Mouse (Mus musculus) left cerebral cortex, postnatal 25 days (tissue): Measurements from ENCODE around the gene Birc6. TPM values are rescaled to one million over a fixed set of nuclear protein-coding genes. Genes with fewer than 3 reads are reported as not detected.
"Not testable (repeated sequence)": the region's sequence is repeated elsewhere in the genome, so short reads cannot be mapped to it uniquely, and the experiment has no call there.

Source experiments
- DNase-seq, 2 experiments: peaks; one replicate each; pipeline ENCODE4 v3.0.0; 2022; ENCODE audit warnings: low spot score in 2 of 2, mixed read lengths in 1 of 2
- intact Hi-C: fragments of 180-260 bp; cut with DNase I; formaldehyde crosslinking; loops from one replicate; pipeline ENCODE4 v1.15.1; 2025
- total RNA-seq, 2 experiments: library from RNA; stranded (reverse); gene quantifications; 2 replicates each; pipeline ENCODE4 v1.2.3; 2021

The Birc6 gene
- total RNA-seq, 2 experiments from 2014 or later, result 138 to 140 TPM

DNA sequence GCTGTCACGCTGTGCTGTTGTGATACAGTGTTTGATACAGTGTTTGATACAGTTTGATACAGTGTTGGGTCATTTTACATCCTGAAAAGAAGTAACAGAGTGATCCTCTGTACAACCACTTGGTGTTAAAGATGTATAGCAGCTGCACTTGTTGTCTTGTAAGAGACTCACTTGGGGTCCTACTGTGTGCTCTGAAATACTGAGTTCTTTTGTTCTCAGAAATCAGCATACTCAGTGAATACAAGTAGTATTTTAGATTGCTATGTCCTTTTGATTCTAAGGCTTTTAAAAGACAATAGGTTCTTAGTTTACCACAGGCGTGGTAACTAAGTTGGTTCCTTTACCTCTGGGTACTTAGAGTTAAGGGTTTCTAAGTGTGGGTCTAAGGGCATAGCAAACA is 160.5 kb downstream of the Birc6 start:
- no peak for DNase-seq
- intact Hi-C loops, result no loop called here

DNA sequence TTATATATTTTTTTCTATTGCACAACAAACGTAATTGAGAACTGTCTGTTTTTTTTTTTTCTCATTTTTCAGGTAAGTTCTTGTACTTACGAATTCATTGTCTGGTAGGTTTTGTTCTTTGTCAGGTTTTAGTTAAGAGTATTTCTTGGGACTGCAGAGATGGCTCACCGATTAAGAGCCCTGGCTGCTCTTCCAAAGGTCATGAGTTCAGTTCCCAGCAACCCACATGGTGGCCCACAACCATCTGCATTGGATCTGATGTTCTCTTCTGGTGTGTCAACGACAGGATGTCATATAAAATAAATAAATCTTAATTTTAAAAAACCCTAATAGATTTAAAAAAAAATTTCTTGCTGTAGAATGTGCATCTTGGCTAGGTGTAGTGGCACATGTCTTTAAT is 161.3 kb downstream of the Birc6 start:
- intact Hi-C loops, result no loop called here
- DNase-seq, result no peak

DNA sequence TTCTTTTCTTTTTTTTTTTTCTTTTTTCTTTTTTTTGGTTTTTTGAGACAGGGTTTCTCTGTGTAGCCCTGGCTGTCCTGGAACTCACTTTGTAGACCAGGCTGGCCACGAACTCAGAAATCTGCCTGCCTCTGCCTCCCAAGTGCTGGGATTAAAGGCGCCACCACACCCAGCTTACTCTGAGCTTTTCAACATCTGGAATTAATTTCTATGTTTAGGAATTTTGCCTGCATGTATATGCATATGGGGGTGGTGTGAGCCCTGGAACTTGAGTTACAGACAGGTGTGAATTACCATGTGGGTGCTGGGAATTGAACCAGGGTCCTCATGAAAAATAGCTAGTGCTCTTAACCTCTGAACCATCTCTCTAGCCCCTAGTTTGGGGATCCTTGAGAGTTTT is 173.6 kb downstream of the Birc6 start:
- not testable (repeated sequence) for DNase-seq

DNA sequence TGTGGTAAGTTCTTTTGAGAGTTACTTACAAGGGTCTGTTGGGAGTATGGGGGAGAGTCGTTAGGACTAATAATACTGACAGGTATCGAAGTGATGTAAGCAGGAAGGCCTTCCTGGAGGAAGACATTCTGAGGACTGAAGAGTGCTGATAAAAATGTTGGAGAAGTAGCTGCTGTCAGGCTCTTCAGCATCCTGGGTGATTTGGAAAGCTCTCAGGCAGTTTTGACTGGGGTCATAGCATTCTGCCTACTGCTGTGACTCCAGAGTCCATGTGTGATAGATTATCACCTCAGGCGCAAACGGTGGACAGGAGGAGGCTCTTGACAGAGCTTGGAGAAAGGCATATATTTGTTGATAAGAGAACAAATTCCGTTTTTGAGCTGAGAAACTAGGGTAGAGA is 177.4 kb downstream of the Birc6 start:
- intact Hi-C loops, result no loop called here
- DNase-seq, result no peak

More for the DNA sequence above, 173.6 kb downstream of the Birc6 start:
- intact Hi-C loops, result not testable (repeated sequence)

DNA sequence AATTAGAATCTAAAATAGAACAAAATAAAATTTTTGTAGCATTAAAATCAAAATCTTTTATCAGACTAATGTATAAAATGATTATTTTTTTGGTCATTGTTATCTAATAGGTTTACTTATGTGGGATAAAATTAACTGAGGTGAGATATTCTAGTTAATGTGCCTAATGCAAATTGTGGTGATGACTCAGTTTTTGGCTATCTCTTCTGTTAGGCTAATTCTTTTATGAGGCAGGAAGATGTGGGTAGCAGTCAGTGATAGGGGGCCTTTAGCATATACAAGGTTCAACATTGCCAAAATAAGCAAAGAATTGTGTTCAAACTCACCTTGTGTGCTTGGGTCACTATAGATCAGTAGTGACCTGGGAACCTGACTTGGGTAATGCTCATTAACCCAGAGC is 178.5 kb downstream of the Birc6 start:
- intact Hi-C loops, result no loop called here
- no peak for DNase-seq

DNA sequence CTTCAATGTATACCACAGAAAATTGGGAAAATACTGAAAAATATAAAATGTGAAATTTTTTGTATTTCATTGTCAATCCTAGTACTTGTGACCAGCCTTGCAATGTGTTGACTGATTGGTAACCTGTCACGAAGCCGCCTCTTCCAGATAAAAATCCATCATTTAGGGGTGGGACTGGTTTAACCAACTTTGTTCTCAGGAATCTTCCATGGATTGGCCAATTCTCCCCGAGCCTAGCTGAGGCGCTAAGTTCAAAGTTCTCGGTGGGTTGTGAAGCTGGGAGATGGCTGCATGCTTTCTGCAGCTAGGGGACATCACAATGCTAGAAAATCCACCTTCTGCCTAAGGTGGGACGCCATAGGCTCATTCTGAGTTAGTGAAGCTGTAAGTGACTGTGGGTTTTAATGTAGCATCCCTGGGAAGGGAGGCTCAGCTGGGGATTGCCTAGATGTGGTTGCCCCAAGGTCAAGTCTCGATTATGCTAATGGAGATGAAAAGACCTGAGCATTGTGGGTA is 179.6 kb downstream of the Birc6 start:
- no peak for DNase-seq
- intact Hi-C loops, result no loop called here

DNA sequence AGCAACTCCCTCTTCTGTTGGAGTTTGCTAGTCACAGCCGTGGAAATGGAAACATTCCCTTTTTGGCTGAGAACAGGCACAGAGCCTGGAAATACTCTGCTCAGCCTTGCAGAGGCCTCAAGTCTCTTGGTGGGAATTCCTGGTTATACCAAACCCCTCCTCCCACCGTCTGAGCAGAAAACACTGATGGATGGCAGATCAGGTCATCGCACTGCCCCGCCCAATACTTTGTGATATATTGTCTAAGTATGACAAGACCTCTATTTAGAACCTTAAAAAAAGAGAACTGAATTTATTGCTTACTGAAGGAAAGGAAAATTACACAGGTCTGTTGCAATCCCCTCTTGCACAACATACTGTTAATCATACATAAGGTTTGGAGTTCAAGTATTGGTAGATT is 182.6 kb downstream of the Birc6 start:
- intact Hi-C loops, result no loop called here

DNA sequence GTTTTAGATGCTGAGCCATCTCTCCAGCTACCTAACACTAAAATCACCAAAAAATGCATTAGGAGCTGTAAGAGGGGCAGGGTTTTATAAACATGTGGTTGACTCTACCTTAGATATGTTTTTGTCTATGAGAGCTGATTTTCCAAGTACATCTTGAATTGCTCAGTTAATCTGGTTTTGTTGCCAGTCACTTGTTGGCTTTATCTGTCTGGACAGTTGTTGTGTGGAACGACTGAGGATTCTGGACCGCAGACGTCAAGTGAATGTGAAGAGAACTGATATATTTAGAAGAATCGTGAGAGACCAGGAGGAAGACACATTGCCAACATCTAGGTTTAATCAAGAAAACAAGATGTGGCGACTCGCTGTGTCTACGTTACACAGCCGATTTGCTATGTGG is 183.5 kb downstream of the Birc6 start:
- intact Hi-C loops, result no loop called here
- DNase-seq, result no peak

More for the DNA sequence above, 182.6 kb downstream of the Birc6 start:
- DNase-seq, result peak in 1 of 2 experiments; percentile 11

DNA sequence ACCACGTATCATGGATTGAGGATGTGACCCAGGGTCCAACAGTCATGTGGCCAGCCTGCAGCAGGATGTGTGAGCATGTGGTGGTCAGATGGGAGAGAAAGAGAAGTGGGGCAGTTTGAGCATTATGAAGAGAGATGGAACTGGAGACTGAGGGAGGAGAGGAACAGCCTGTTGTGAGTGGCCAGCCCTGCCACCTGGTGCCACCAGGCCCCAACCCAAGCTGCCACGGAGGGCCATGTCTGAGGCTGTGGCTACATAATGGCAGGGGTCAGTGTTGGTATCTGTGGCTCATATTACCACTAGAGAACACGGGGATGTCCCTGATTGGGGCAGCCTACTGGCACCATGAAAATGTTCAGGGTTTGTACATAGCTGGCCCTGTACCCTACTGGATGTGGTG is 187.0 kb downstream of the Birc6 start:
- no peak for DNase-seq
- intact Hi-C loops, result no loop called here

DNA sequence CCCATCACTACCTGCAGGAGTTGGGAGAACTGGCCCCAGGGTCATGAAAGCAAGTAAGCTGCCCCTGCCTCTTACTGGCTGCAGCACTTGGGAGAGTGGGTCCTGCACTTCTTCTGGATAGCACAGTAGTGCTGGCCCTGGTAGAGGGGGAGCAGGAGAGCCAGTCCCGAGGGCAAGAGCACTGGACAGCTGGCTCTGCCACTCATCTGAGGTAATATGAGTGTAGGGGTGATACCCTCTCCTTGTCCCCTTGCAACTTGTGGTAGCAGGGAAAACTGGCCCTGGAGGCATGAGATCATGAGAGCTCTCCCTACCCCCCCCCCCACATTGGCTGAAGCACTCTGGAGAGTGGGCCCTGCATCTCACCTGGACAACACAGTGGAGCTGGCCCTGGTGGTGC is 187.6 kb downstream of the Birc6 start:
- no peak for DNase-seq
- intact Hi-C loops, result no loop called here

DNA sequence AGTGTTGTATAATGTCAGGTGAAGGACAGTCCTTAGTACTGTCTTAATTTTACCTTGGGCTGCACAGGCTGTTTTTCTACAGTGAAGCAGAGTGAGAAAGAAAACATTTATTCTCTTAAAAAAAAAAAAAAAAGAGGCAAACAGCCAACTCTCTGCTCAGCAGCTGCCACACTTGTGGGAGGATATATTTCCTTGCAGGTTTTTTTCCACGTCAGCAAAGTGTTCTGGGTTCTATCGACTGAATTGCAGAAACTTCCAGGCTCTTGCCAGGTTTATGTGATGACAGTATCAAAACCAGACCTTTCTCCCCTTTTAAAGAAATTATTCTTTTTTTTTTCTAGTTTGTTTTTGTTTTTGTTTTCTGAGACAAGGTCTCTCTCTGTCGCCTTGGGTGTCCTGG is 188.5 kb downstream of the Birc6 start:
- intact Hi-C loops, result no loop called here
- DNase-seq, result peak in 1 of 2 experiments; percentile 22

DNA sequence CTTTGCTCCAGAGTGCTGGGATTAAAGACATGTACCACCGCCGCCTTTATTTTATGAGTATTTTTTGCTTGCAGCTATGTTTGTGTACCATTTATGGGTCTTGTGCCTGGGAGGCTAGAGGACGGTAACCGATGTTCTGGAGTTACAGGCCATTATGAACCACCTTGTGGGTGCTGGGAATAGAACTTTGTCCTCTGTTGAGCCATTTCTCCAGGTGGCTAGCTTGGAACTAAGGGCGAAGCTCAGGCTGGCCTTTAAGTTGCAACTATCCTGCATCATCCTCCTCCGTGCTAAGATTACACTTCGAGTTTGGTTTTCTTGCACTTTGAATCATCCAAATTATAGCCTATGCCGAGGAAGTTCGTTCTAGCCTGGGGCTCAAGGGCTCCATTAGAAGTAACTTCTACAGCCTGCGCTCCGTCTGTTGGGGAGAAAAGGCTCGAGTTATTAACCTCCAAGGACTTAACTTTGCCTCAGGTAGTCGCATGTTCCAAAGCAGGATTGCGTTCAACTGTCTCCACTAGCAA is 189.1 kb downstream of the Birc6 start:
- intact Hi-C loops, result no loop called here
- no peak for DNase-seq

DNA sequence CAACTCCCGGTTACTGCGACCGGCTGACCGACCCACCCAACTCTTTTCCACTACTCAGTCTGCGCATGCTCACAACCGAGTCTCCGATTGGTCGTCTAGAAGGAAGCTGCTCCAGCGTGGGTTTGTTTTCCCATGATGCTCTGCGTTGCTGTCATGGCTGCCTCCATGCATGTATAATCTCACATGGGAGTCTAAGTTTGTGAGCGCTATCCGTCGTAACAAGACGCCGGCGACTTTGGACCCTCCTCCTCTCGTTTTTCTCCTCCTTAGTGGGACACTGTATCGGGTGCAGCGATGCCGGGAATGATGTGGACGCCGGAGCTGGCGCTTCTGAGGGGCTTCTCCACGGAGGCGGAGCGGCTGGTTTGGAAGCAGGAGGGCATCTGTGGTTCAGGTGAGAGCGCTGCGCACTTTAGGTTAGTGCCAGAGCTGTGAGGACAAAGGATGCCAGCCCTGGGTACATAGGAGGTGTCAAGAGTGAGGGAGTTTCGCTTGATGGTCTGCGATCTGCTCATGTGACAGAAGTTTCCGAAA is 189.6 kb downstream of the Birc6 start, which contains the start of gene Ttc27:
Ttc27 (plus strand) TSS at position 115 of the 534 bp plus-strand sequence.
- intact Hi-C loops, result no loop called here
- peak; percentile 97 to 98 for DNase-seq

DNA sequence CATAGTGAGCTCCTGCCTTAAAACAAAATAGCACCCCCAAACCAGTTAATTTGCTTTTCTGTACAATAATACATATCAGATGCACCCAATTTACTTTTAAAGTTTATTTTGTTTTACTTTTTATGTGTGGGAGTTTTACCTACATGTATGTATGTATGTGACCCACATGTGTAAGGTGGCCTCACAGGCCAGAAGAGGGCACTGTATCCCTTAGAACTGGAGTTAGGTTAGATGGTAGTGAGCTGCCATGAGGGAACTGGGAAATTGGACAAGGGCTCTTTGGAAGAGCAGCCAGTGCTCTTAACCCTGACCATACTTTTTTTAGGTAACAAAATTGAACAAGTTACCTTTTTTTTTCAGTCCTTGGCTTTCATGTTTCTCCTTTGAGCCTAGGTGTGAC is 204.8 kb downstream of the Birc6 start:
- intact Hi-C loops, result loop anchor here (5.0 to 10.0 kb wide), 2 partner anchors 272 to 354 kb away; partner anchors contain the start of gene Ltbp1
- DNase-seq, result no peak

DNA sequence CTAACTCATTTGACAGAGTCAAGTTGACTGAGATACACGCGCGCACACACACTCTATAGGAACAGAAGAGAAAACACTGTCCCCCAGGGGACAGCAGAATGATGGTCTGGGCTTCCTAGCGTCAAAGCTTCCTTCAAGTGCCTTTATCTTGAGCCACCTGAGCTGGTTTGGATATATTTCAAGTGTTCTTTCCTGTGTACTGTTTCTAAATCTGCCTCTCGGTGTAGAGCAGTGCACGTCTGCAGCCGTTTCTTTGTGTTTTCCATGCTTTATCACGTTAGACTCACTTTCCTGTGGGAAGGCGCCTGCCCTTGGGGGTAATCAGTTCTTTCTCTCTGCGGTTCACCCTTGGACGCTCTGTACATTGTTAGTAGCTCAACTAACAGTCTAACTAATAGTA is 207.3 kb downstream of the Birc6 start:
- intact Hi-C loops, result loop anchor here (10.0 kb wide), 1 partner anchor 269 kb away; the partner anchor contains the start of gene Ltbp1
- no peak for DNase-seq

DNA sequence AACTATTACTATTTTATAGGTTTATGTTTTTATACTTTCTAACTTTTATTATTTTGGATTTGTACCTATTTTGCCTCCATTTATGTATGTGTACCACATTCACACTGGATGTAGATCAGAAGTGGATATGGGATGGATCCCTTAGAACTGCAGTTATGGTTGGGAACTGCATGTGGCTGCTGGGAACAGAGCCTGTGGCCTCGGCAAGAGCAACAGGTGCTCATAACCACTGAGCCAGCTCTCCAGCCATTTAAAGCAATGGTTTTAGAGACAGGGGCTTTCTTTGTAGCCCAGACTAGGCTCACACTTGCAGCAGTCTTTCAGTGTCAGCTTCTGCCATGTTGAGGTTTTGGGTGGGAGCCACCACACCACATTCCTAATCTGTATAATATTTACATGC is 221.6 kb downstream of the Birc6 start:
- intact Hi-C loops, result no loop called here
- no peak for DNase-seq

DNA sequence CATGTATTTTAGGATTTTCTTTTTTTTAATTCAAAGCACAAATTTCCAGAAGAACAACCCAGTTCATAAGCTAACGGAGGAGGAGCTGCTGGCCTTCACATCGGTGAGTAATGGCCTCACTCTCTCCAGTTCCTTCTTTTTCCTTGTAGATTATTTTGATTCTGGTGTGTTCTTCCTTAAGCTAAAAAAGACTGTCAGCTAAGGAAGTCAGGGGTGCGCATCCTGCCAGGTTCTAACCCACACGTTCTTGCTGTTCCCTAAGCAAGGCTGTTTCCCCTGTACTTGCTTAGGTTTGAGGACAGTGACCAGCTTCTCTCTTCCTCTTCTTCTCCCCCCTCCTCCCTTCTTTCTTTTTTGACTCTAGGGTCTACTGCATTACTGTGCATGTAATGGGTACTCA is 222.9 kb downstream of the Birc6 start:
- intact Hi-C loops, result no loop called here
- DNase-seq, result peak in 1 of 2 experiments; percentile 62

Other genes starting within 250 kb of the Birc6 start
- 10 to 100 TPM; 43.1 to 49.7 TPM for gene Memo1, start 232.8 kb upstream of the Birc6 start, total RNA-seq
- 10 to 100 TPM; 43.9 to 50.5 TPM for gene Dpy30, start 204.4 kb upstream of the Birc6 start, total RNA-seq
- 10 to 100 TPM; 55.0 to 59.4 TPM for gene Spast, start 189.3 kb upstream of the Birc6 start, total RNA-seq
- 10 to 100 TPM; 13.3 to 13.9 TPM for gene Slc30a6, start 132.7 kb upstream of the Birc6 start, total RNA-seq
- gene Nlrc4, start 69.2 kb upstream of the Birc6 start, total RNA-seq, result under 1 TPM; 0.07 to 0.30 TPM
- 10 to 100 TPM; 74.8 to 87.1 TPM for gene Yipf4, start 38.8 kb upstream of the Birc6 start, total RNA-seq
- gene Ttc27, start 189.4 kb downstream of the Birc6 start, total RNA-seq, result 10 to 100 TPM; 23.0 to 24.4 TPM